Mouse (Mus musculus) cerebellum, adult 2 months (tissue): ENCODE measurements around the gene Ankrd12.

Source experiments
- CTCF ChIP-seq: fragments of 200-500 bp; IDR thresholded peaks from 2 replicates; pipeline ENCODE4 v1.5.1; 2011; ENCODE audit warnings: low read depth, mild to moderate bottlenecking, control low read depth, low read length, moderate library complexity, borderline replicate concordance; ENCODE audit not compliant: insufficient read depth
- POLR2A ChIP-seq: fragments of 200-500 bp; IDR thresholded peaks from 2 replicates; pipeline ENCODE4 v1.6.1; 2011; ENCODE audit warnings: low read length, control low read depth, borderline replicate concordance; ENCODE audit not compliant: insufficient read depth

DNA sequence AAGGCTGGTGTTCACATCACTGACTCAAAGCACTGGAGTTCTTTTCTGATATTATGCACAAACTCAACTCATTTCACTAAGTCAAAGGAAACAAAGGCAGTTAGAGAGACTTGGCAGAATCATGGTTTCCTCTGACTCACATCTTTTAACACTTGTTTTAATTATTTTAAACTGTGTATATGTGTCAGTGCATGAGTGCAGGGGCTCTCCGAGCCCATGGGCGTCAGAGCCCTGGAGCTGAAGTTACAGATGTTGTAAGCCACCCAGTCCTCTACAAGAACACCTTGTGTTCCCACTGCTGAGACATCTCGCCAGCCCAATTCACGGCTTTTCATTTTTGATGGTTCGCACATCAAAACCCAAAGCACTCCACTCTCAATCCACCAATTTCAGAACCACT lies 43.6 kb downstream of the Ankrd12 start:
- TF ChIP-seq CTCF, result no peak
- TF ChIP-seq POLR2A, result no peak
